Mouse (Mus musculus) ES-Bruce4 (cell line): ENCODE measurements around the gene Myt1l. TPM values are rescaled to one million over a fixed set of nuclear protein-coding genes. Genes with fewer than 3 reads are reported as not detected.

Source experiments
- H3K27ac ChIP-seq: 2 replicates; pipeline ENCODE4 v1.5.1; 2012; ENCODE audit warnings: low read length, inconsistent platforms; ENCODE audit not compliant: insufficient read depth
- H3K27me3 ChIP-seq: 2 replicates; pipeline ENCODE4 v1.6.1; 2012; ENCODE audit warnings: mild to moderate bottlenecking, low read length, inconsistent platforms; ENCODE audit not compliant: control insufficient read depth, poor library complexity, insufficient read depth, severe bottlenecking
- H3K36me3 ChIP-seq: 2 replicates; pipeline ENCODE4 v1.6.1; 2012; ENCODE audit warnings: inconsistent platforms, mild to moderate bottlenecking, low read length, moderate library complexity; ENCODE audit not compliant: control insufficient read depth, poor library complexity, insufficient read depth, severe bottlenecking
- H3K4me1 ChIP-seq: one replicate; pipeline ENCODE4 v1.8.1; 2011; ENCODE audit warnings: low read length; ENCODE audit not compliant: control insufficient read depth, insufficient read depth
- H3K4me3 ChIP-seq: 2 replicates; pipeline ENCODE4 v1.5.1; 2011; ENCODE audit warnings: low read depth, mild to moderate bottlenecking, low read length
- H3K9ac ChIP-seq: 2 replicates; pipeline ENCODE4 v1.6.1; 2012; ENCODE audit warnings: low read depth, mild to moderate bottlenecking, inconsistent platforms; ENCODE audit not compliant: poor library complexity, severe bottlenecking
- H3K9me3 ChIP-seq: replicated peaks from 2 replicates; pipeline ENCODE4 v1.6.1; 2012; ENCODE audit warnings: mild to moderate bottlenecking, low read length, inconsistent platforms; ENCODE audit not compliant: control insufficient read depth, poor library complexity, insufficient read depth, severe bottlenecking
- CTCF ChIP-seq: IDR thresholded peaks from one replicate; pipeline ENCODE4 v1.8.1; 2011; ENCODE audit warnings: low read depth, low read length
- EP300 ChIP-seq: IDR thresholded peaks from 2 replicates; pipeline ENCODE4 v1.6.1; 2011; ENCODE audit warnings: low read depth, low read length; ENCODE audit not compliant: insufficient read depth
- POLR2A ChIP-seq: IDR thresholded peaks from one replicate; pipeline ENCODE4 v1.8.1; 2011; ENCODE audit warnings: low read length; ENCODE audit not compliant: insufficient read depth
- polyA plus RNA-seq: library from polyadenylated mRNA; stranded (reverse); fragments of >200 nt; gene quantifications from 2 replicates; pipeline ENCODE4 v1.2.4, GENCODE M21; 2011; ENCODE audit warnings: low read depth; ENCODE audit not compliant: missing spikeins, insufficient read depth, insufficient read length

Myt1l gene
- polyA plus RNA-seq, 1 experiment = not detected

DNA sequence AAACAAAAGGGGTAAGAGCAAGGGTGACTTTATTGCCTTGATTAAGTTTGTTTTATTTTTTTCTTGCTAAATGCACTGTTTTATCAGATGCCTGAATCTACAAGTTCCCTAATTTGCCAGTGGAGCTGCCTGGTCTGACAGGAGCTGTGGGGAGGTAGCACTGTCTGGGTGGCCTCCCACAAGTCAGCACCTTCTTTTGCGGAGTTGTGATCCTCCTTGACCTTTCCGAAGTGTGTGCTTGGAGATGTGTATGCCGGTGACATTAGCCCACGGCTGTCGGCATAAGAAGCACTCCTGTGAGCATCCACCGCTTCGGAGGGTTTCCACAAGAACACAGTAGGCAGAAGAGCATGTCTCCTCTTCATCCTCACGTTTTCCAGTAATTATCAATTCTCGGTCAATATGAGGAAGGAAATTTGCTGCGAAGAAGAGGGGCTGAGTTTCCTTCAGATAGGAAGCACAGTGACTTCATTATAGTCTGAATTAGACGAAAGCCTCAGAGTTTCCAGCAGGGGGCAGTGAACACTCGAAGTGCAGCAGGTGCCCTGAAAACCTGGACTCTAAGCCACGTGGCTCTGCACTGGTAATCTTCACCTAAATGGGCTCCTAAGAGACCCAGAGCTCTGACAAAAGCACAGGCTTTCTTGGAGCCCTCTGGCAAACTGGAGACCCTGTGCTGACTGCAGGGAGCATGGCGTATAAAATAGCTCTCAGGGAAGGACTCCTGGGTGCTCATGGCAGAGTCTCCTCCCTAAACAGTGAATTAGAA lies 147.6 kb downstream of the Myt1l start:
- Histone ChIP-seq H3K27me3 (no peaks in the 10 kb centered on the region; the same call in 1 of the 2 replicates), H3K9me3 (no peaks in the 10 kb centered on the region), H3K4me3 (no peak overlapping the region), H3K9ac (no peak overlapping the region), H3K36me3 (no peaks in the 10 kb centered on the region), H3K27ac (no peak overlapping the region), H3K4me1 (no peaks in the 10 kb centered on the region)
- TF ChIP-seq EP300 (no peak), POLR2A (no peak), CTCF (peak; percentile 53)

DNA sequence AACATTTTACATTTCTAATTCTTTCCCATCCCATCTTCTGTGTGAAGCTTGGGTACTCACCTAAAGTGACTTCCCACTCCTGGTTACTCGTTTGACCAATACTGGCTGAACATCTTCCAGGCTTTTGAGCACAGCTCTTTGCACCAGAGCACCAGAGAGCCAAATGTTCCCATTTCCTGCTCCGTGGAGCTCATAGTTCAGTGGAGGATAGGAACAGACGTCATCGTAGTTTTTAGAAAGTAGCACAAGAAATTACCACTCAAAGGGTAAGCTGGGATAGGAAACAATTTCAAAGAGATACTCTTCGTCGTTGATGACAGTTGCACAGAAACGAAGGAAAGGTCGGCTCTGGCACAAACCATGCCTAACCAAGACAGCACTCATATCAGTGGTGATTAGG lies 154.2 kb downstream of the Myt1l start:
- H3K9ac ChIP-seq = no peak overlapping the region
- TF ChIP-seq POLR2A (no peak), CTCF (no peak), EP300 (no peak)

DNA sequence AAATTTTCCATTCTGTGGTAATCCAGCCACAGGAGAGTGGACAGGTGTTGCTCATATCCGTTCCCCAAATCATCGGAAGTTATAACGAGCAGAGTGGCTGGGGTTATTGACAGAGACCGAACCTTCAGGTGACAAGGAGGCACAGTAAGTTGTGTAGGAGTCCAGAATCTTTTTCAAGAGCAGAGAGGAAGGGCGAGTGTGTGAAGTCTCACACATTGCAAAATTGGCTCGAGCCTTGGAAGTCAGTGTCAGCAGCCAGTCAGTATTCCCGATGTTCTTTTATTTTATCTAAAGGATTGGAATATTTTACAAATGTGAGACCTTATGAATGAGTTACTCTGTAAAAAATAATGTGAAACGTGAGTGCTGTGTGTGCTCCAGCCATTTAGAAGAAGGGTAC lies 154.8 kb downstream of the Myt1l start:
- Histone ChIP-seq H3K27ac (no peak overlapping the region), H3K36me3 (no peaks in the 10 kb centered on the region), H3K4me3 (no peak overlapping the region), H3K4me1 (no peaks in the 10 kb centered on the region), H3K27me3 (no peaks in the 10 kb centered on the region), H3K9me3 (no peaks in the 10 kb centered on the region), H3K9ac (no peak overlapping the region)
- TF ChIP-seq CTCF (no peak), EP300 (no peak), POLR2A (no peak)

More for the DNA sequence above, 154.2 kb downstream of the Myt1l start:
- H3K9me3 ChIP-seq = no peaks in the 10 kb centered on the region
- H3K27ac ChIP-seq = no peak overlapping the region
- no peaks in the 10 kb centered on the region for H3K27me3 ChIP-seq
- no peaks in the 10 kb centered on the region for H3K36me3 ChIP-seq
- H3K4me1 ChIP-seq = no peaks in the 10 kb centered on the region
- no peak overlapping the region for H3K4me3 ChIP-seq

DNA sequence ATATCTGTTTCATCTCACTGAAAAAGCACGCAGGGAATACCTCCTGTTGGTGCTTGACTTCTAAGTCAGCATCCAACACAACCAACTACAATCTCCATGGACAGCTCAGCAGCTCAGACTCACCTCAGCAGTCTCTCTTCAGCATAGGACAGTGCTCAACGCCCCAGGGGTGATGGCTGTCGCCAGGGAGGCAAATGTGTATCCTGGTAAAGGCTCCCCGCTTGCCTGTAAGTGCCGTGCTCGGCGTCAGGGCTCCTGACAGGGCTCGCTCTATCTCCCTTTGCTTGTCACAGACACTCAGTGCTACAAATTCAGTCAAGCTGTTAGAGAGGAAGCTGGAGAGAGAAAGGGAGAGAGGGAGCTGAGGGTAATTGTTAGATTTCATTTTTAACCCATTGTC lies 158.1 kb downstream of the Myt1l start:
- no peaks in the 10 kb centered on the region for H3K27me3 ChIP-seq
- H3K9ac ChIP-seq = no peak overlapping the region
- H3K27ac ChIP-seq = no peak overlapping the region
- H3K9me3 ChIP-seq = no peaks in the 10 kb centered on the region
- H3K36me3 ChIP-seq = no peaks in the 10 kb centered on the region
- no peak overlapping the region for H3K4me3 ChIP-seq
- H3K4me1 ChIP-seq = no peaks in the 10 kb centered on the region
- no peak for TF ChIP-seq CTCF
- TF ChIP-seq EP300 = no peak
- TF ChIP-seq POLR2A = no peak

DNA sequence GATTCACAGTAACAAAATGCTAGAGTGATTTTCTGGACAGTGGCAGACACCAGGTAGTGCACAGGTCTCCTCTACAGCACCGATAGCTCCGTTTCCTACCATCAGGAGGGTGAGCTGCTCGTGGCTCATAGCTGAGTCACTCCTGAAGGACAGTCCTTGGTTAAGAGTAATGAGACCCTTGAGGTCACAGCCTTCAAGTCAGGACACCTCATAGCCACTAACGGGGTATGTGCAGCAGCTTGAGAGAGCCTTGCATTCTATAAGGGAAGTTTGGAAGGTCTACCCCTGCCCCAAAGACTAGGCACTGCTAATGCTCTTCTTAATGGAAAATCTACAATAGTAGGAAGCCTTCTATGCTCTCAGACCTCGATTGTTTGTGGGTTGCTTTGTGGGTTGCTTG lies 163.4 kb downstream of the Myt1l start:
- H3K9ac ChIP-seq = no peak overlapping the region
- H3K36me3 ChIP-seq = no peaks in the 10 kb centered on the region
- H3K9me3 ChIP-seq = no peaks in the 10 kb centered on the region
- no peak overlapping the region for H3K4me3 ChIP-seq
- TF ChIP-seq CTCF (no peak), POLR2A (no peak), EP300 (no peak)
- H3K27ac ChIP-seq = no peak overlapping the region
- H3K27me3 ChIP-seq = no peaks in the 10 kb centered on the region
- no peaks in the 10 kb centered on the region for H3K4me1 ChIP-seq

DNA sequence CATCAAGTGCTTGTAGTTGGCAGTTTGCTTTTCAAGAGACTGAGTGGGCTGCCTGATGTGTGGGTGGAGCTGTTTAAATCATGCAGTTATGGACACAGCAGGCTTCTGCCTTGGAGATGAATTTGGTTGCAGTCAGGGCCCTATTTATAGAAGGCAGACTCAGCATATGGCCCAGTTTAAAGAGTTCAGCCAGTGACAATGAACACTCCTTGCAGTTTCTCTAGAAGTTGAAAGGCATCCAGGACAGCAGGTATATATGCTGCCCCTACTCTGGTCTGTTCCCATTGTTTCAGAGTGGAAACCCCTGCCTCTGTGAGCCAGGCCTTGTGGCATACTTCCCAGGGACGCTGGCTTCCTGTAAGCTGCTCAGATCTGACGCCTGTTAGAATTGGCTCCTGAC lies 167.0 kb downstream of the Myt1l start:
- Histone ChIP-seq H3K4me1 (no peaks in the 10 kb centered on the region), H3K36me3 (no peaks in the 10 kb centered on the region), H3K27ac (no peak overlapping the region), H3K9me3 (no peaks in the 10 kb centered on the region), H3K27me3 (no peaks in the 10 kb centered on the region), H3K9ac (no peak overlapping the region), H3K4me3 (no peak overlapping the region)
- TF ChIP-seq EP300 (no peak), CTCF (no peak), POLR2A (no peak)
